Mouse (Mus musculus): ENCODE measurements around the gene Ctdnep1. TPM values are rescaled to one million over a fixed set of nuclear protein-coding genes. Genes with fewer than 3 reads are reported as not detected.

The Ctdnep1 gene
- polyA plus RNA-seq, 1 experiment: not detected

GRCm38 (mm10) chr11:69964650-69965270 lies 16.2 kb upstream of the Ctdnep1 start, which contains the start of gene Cldn7:
TSS of gene Cldn7 (plus strand) at chr11:69964779.
- Histone ChIP-seq H3K4me3 (ENCODE audit: insufficient read depth, low read depth, low read length) (no peak within 1 kb of the TSS), H3K27ac (ENCODE audit: insufficient read depth, low read depth, low read length) (no peak within 1 kb of the TSS), H3K4me1 (ENCODE audit: control insufficient read depth, insufficient read depth, low read length) (peaks cover 14% of the 10 kb centered on the region; the same call in 1 of the 2 replicates)
- 13% methylated on average over 24 of the region's 24 CpGs for WGBS
- no peak for TF ChIP-seq POLR2A (IDR thresholded peaks at IDR 0.05; ENCODE audit: insufficient read depth, low read depth, low read length)
- TF ChIP-seq CTCF (IDR thresholded peaks at IDR 0.05; ENCODE audit: insufficient read depth, low read depth, low read length): no peak

DNA sequence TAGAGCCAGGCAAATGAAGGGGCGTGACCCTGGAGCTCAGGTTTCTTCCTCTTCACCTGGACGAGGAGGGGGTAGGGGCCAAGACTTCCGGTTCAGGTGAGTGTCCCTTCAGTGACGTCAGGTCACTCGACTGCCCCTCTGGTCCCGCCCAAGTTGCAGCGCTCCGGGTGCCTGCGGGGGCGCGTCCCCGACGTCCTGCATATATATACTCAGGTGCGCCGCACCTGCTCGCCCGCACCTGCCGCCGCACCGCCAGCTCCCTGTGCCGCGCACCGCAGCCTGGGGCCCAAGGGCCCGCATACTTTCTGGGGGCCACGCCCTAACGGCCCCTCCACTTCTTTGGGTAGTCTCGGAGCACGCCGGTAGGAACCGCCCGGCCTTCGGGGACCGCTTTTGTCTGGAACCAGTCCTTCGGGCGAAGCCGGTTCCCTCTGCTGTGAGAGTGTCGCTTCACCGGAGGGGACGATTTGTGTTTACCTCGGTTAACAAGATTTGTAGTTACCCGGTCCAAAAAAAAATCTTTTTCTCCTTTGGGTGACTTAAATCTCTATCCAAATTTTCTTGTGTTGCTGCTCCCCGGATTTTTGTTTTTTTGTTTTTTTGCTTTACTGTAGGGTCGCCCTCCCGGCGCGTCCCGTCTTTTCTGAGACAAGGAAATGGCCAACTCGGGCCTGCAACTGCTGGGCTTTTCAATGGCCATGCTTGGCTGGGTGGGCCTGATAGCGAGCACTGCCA lies 15.5 kb upstream of the Ctdnep1 start:
- no peak overlapping the region for H3K4me3 ChIP-seq (ENCODE audit: insufficient read depth, low read depth, low read length)
- WGBS: 4% methylated on average over 49 of the region's 49 CpGs
- TF ChIP-seq POLR2A (IDR thresholded peaks at IDR 0.05; ENCODE audit: insufficient read depth, low read depth, low read length) (no peak), CTCF (IDR thresholded peaks at IDR 0.05; ENCODE audit: insufficient read depth, low read depth, low read length) (no peak)

DNA sequence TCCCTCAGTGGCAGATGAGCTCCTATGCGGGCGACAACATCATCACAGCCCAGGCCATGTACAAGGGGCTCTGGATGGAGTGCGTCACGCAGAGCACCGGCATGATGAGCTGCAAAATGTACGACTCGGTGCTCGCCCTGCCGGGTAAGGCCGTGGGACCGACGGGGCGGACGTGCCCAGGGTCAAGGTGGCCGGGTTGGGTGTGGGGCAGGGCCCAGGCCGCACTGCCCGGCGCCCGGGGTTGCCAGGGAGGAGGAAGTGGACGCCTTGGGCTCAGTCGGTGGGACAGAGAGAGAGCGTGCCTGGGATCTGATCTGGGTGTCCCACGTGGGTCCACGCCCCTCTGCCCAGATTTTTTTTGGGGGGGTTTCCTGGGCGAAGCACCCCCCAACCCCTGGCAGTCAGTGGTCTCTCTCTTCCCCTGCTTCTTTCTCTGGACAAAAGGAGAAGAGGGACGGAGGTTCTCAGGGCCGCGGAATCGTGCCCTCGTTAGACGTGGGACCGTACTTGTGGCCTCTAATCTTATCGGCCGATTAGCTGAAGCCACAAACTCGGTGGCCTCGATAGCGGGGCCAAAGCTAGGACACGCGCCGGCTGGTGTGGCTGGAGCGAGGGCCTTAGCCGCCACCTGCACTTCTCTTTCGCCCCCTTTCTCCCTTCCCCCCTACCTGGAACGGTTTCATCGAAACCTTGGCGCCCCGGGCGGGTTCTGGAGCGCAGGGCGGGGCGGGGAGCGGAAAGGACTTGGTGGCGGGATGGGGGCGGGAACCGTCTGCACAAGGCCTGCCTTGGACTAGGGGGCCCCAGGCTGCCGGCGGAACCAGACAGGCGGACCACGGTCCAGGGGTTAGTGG lies 14.7 kb upstream of the Ctdnep1 start:
- WGBS: 3% methylated on average over 59 of the region's 59 CpGs
- no peak overlapping the region for H3K27ac ChIP-seq (ENCODE audit: insufficient read depth, low read depth, low read length)
- TF ChIP-seq CTCF (IDR thresholded peaks at IDR 0.05; ENCODE audit: insufficient read depth, low read depth, low read length) (no peak), POLR2A (IDR thresholded peaks at IDR 0.05; ENCODE audit: insufficient read depth, low read depth, low read length) (no peak)
- peaks cover 14% of the 10 kb centered on the region; the same call in 1 of the 2 replicates for H3K4me1 ChIP-seq (ENCODE audit: control insufficient read depth, insufficient read depth, low read length)
- H3K4me3 ChIP-seq (ENCODE audit: insufficient read depth, low read depth, low read length): no peak overlapping the region

More for the DNA sequence above, 15.5 kb upstream of the Ctdnep1 start:
- Histone ChIP-seq H3K4me1 (ENCODE audit: control insufficient read depth, insufficient read depth, low read length) (peaks cover 14% of the 10 kb centered on the region; the same call in 1 of the 2 replicates), H3K27ac (ENCODE audit: insufficient read depth, low read depth, low read length) (no peak overlapping the region)

DNA sequence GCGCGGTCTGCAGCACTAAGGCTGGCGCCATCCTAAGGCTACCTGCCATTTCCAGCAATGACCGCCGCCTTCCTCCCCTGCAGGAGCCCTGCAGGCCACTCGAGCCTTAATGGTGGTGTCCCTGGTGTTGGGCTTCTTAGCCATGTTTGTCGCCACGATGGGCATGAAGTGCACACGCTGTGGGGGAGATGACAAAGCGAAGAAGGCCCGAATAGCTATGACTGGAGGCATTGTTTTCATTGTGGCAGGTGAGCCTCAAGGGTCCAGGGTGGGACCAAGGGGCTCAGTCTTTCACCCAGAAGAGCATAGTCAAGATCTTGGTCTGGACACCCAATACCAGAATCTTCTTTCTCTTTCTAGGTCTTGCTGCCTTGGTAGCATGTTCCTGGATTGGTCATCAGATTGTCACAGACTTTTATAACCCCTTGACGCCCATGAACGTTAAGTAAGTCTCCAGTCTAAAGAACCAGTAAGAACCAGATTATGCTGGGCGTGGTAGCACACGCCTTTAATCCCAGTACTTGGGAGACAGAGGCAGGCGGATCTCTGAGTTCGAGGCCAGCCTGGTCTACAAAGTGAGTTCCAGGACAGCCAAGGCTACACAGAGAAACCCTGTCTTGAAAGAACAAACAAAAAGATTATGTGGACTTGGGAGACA lies 14.0 kb upstream of the Ctdnep1 start:
- no peak overlapping the region for H3K27ac ChIP-seq (ENCODE audit: insufficient read depth, low read depth, low read length)
- no peak for TF ChIP-seq POLR2A (IDR thresholded peaks at IDR 0.05; ENCODE audit: insufficient read depth, low read depth, low read length)
- 39% methylated on average over 17 of the region's 17 CpGs for whole genome bisulfite sequencing
- H3K4me1 ChIP-seq (ENCODE audit: control insufficient read depth, insufficient read depth, low read length): peaks cover 14% of the 10 kb centered on the region; the same call in 1 of the 2 replicates
- H3K4me3 ChIP-seq (ENCODE audit: insufficient read depth, low read depth, low read length): no peak overlapping the region

GRCm38 (mm10) chr11:69968793-69969192 lies 12.2 kb upstream of the Ctdnep1 start:
- TF ChIP-seq CTCF (IDR thresholded peaks at IDR 0.05; ENCODE audit: insufficient read depth, low read depth, low read length) (no peak), POLR2A (IDR thresholded peaks at IDR 0.05; ENCODE audit: insufficient read depth, low read depth, low read length) (no peak)
- Histone ChIP-seq H3K27ac (ENCODE audit: insufficient read depth, low read depth, low read length) (no peak overlapping the region), H3K4me3 (ENCODE audit: insufficient read depth, low read depth, low read length) (no peak overlapping the region), H3K4me1 (ENCODE audit: control insufficient read depth, insufficient read depth, low read length) (peaks cover 14% of the 10 kb centered on the region; the same call in 1 of the 2 replicates)
- 89% methylated on average over 4 of the region's 4 CpGs for WGBS

DNA sequence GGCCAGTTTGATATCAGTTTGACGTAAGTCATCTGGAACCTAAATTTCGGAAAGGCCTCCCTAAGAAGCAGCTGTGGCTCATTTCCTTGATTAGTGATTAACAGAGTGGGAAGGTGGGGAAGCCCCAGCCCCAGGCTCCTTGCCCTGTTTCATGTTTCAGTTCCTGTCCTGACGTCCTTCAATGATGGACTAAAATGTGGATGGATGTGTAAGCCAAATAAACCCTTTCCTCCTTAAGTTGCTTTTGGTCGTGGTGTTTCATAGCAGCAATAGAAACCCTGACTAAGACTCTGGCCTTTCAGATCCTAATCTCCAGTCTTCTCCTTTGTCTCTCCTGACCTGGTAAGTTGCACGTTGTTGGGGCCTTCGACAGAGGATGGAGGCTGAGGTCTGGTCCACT lies 10.7 kb upstream of the Ctdnep1 start:
- TF ChIP-seq POLR2A (IDR thresholded peaks at IDR 0.05; ENCODE audit: insufficient read depth, low read depth, low read length) (no peak), CTCF (IDR thresholded peaks at IDR 0.05; ENCODE audit: insufficient read depth, low read depth, low read length) (no peak)
- Histone ChIP-seq H3K4me3 (ENCODE audit: insufficient read depth, low read depth, low read length) (no peak overlapping the region), H3K27ac (ENCODE audit: insufficient read depth, low read depth, low read length) (no peak overlapping the region), H3K4me1 (ENCODE audit: control insufficient read depth, insufficient read depth, low read length) (peaks cover 12% of the 10 kb centered on the region; the same call in 1 of the 2 replicates)
- 86% methylated on average over 6 of the region's 6 CpGs for WGBS

- no peak overlapping the region for H3K27ac ChIP-seq (ENCODE audit: insufficient read depth, low read depth, low read length)
- TF ChIP-seq CTCF (IDR thresholded peaks at IDR 0.05; ENCODE audit: insufficient read depth, low read depth, low read length) (no peak), POLR2A (IDR thresholded peaks at IDR 0.05; ENCODE audit: insufficient read depth, low read depth, low read length) (no peak)
- no peak overlapping the region for H3K4me3 ChIP-seq (ENCODE audit: insufficient read depth, low read depth, low read length)
- WGBS: 75% methylated on average over 3 of the region's 3 CpGs
- H3K4me1 ChIP-seq (ENCODE audit: control insufficient read depth, insufficient read depth, low read length): peaks cover 10% of the 10 kb centered on the region; the same call in 1 of the 2 replicates
Observed at GRCm38 (mm10) chr11:69970775-69971174, 10.2 kb upstream of the Ctdnep1 start.

- WGBS: 95% methylated on average over 2 of the region's 2 CpGs
- no peak overlapping the region for H3K4me3 ChIP-seq (ENCODE audit: insufficient read depth, low read depth, low read length)
- no peak overlapping the region for H3K27ac ChIP-seq (ENCODE audit: insufficient read depth, low read depth, low read length)
- no peaks in the 10 kb centered on the region for H3K4me1 ChIP-seq (ENCODE audit: control insufficient read depth, insufficient read depth, low read length)
- no peak for TF ChIP-seq CTCF (IDR thresholded peaks at IDR 0.05; ENCODE audit: insufficient read depth, low read depth, low read length)
- no peak for TF ChIP-seq POLR2A (IDR thresholded peaks at IDR 0.05; ENCODE audit: insufficient read depth, low read depth, low read length)
Observed at GRCm38 (mm10) chr11:69974907-69975306, 6.0 kb upstream of the Ctdnep1 start.
